Mouse (Mus musculus) cerebellum, adult 2 months (tissue): ENCODE data around the gene Slc16a6. TPM values are rescaled to one million over a fixed set of nuclear protein-coding genes. Genes with fewer than 3 reads are reported as not detected.

Source experiments
- DNase-seq, 2 experiments: peaks; one replicate each; pipeline ENCODE4 v3.0.0; 2021
- H3K27ac ChIP-seq: fragments of 200-500 bp; 2 replicates; pipeline ENCODE4 v1.5.1; 2012; ENCODE audit warnings: low read length, control low read depth, inconsistent platforms; ENCODE audit not compliant: insufficient read depth
- H3K27me3 ChIP-seq: fragments of 200-500 bp; 2 replicates; pipeline ENCODE4 v1.6.1; 2012; ENCODE audit warnings: inconsistent platforms, mild to moderate bottlenecking, low read length, moderate library complexity; ENCODE audit not compliant: control insufficient read depth, insufficient read depth
- H3K4me1 ChIP-seq: fragments of 200-500 bp; 2 replicates; pipeline ENCODE4 v1.6.1; 2011; ENCODE audit warnings: low read length; ENCODE audit not compliant: control insufficient read depth, insufficient read depth
- H3K4me3 ChIP-seq: fragments of 200-500 bp; replicated peaks from 2 replicates; pipeline ENCODE3; 2011; ENCODE audit warnings: mild to moderate bottlenecking, low read depth, low read length, control low read depth; ENCODE audit not compliant: insufficient read depth
- CTCF ChIP-seq: fragments of 200-500 bp; IDR thresholded peaks from 2 replicates; pipeline ENCODE4 v1.5.1; 2011; ENCODE audit warnings: low read depth, mild to moderate bottlenecking, control low read depth, low read length, moderate library complexity, borderline replicate concordance; ENCODE audit not compliant: insufficient read depth
- POLR2A ChIP-seq: fragments of 200-500 bp; IDR thresholded peaks from 2 replicates; pipeline ENCODE4 v1.6.1; 2011; ENCODE audit warnings: low read length, control low read depth, borderline replicate concordance; ENCODE audit not compliant: insufficient read depth
- WGBS: fragments of 180-500 bp; shearing (Covaris S2); methylation state at CpG from one replicate; pipeline ENCODE4 v1.1.7; 2018; 5-methylcytosine and 5-hydroxymethylcytosine counted together
- polyA plus RNA-seq: library from polyadenylated mRNA; depleted of rRNA; stranded (reverse); fragments of >200 nt; gene quantifications from 2 replicates; pipeline ENCODE4 v1.2.3, GENCODE M21; 2012

The Slc16a6 gene
- polyA plus RNA-seq, 1 experiment: 7.9 TPM

DNA sequence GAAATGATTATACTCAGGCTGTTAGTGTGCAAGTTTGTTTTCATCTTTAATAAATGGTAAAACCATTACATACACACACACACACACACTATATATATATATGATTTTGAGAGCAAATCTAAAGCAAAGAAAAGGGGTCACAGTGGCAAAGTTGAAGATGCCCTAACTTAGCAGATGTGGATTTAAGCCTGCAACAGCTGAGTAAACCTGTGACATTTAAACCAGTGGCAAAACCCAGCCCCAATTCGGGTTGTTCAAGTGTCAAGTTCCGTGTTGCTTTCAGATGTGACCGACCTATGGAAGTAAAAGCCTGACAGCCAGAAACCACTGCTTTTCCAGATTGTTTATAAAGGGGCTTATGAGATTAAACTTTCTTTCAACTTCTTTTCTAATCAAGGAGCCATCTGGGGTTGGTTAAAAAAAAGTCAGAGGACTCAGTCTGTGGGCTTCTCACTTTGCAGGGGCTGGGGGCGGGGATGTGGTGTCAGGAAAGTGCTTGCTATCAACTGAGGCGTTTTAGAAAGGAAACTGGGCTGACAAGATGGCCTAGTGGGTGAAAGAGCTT is 31.1 kb downstream of the Slc16a6 start:
- Histone ChIP-seq H3K4me3 (no peak overlapping the region), H3K27me3 (no peaks in the 10 kb centered on the region), H3K27ac (no peak overlapping the region), H3K4me1 (no peaks in the 10 kb centered on the region; the same call in 1 of the 2 replicates)
- TF ChIP-seq CTCF: no peak
- no peak for TF ChIP-seq POLR2A
- WGBS: 82% methylated on average over 5 of the region's 5 CpGs
- no peak for DNase-seq

DNA sequence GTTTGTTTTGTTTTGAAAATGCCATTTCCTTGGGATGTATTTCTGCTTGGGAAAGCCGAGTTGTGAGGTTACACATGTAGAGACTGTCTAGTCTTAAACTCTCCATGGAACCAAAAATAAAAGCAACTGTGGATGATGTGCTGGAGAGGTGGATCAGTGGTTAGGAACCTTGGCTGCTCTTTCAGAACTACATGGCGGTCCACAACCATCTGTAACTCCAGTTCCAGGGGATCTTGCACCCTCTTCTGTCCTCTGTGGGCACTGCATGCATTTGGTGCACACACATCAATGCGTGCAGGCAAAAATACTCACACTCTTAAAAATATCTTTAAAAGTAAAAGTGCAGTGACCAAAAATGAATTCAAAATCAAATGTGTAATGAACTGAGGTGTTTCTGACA is 32.3 kb downstream of the Slc16a6 start:
- TF ChIP-seq CTCF (peak; percentile 74), POLR2A (no peak)
- H3K4me1 ChIP-seq: no peaks in the 10 kb centered on the region; the same call in none of the 2 replicates
- no peak overlapping the region for H3K27ac ChIP-seq
- no peak for DNase-seq
- no peak overlapping the region for H3K4me3 ChIP-seq
- no peaks in the 10 kb centered on the region for H3K27me3 ChIP-seq
- WGBS: 70% methylated on average over 3 of the region's 3 CpGs

DNA sequence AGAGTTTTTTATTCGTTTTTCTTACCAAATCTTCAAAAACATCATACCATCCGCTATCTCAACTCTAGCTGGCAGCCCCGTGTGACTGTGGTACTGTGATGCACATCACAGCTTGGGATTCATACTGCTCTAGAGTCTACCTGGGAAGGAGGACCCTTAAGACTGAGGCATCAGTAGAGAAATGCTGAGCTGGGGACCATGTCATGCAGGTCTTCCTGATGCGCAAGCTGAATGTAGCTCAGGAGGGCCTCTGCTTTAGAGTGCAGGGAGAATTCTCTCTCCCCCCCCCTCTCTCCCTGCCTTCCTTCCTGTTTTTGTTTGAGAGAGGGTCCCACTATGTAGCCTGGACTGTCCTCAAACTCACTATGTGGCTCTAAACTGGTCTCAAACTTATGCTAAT is 32.8 kb downstream of the Slc16a6 start:
- 75% methylated on average over 4 of the region's 4 CpGs for WGBS
- Histone ChIP-seq H3K27me3 (no peaks in the 10 kb centered on the region), H3K27ac (no peak overlapping the region), H3K4me1 (no peaks in the 10 kb centered on the region; the same call in none of the 2 replicates), H3K4me3 (no peak overlapping the region)
- TF ChIP-seq CTCF (no peak), POLR2A (no peak)
- no peak for DNase-seq

DNA sequence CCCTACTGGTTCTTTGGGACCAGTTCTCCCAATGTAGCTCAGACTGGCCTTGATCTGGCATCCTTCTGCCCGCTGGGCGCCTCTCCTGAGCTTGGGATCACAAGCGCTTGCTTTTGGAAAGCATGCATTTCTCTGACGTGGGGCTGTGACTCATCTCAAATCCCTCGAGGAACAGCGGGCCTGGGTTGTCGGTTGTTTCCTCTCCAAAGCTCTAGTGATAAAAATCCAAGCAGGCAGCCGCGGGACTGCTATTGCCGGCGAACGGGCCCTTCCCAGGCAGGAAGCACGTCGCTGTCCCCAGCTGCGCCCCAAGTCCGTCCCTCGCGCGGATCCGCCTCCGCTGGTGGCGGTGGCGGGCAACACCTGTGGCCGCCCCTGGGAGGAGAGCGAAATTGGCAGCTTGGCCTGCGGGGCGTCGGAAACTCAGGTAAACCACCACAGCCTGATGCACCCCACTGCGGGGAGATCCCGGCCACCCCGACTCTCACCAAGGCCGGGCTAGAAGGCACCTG is 33.5 kb downstream of the Slc16a6 start:
- no peaks in the 10 kb centered on the region for H3K27me3 ChIP-seq
- H3K4me1 ChIP-seq: no peaks in the 10 kb centered on the region; the same call in none of the 2 replicates
- TF ChIP-seq CTCF (no peak), POLR2A (no peak)
- DNase-seq: peak; percentile 76 to 84
- H3K27ac ChIP-seq: no peak overlapping the region
- peak overlapping the region; percentile 39 for H3K4me3 ChIP-seq
- 2% methylated on average over 32 of the region's 32 CpGs for WGBS

DNA sequence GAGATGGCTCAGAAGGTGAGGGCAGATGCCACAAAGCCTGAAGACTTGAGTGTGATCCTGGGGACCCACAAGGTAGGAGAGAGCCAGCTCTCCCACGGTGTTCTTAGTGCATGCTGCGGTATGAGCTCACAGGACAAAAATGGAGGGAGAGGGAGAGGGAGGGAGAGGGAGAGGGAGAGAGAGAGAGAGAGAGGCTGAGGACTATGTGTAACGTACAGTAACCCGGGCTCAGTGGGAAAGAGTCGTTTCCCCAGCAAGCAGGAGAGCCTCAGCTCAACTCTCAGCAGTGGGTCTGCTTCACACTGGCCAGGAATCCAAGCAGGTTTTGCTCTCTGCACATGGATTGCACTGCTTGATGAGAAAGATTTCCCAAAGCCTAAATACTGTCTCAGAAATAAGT is 34.2 kb downstream of the Slc16a6 start:
- whole genome bisulfite sequencing: 11% methylated on average over 5 of the region's 5 CpGs
- H3K4me1 ChIP-seq: no peaks in the 10 kb centered on the region; the same call in none of the 2 replicates
- DNase-seq: no peak
- no peaks in the 10 kb centered on the region for H3K27me3 ChIP-seq
- H3K4me3 ChIP-seq: no peak overlapping the region
- H3K27ac ChIP-seq: no peak overlapping the region
- TF ChIP-seq POLR2A: no peak
- no peak for TF ChIP-seq CTCF

DNA sequence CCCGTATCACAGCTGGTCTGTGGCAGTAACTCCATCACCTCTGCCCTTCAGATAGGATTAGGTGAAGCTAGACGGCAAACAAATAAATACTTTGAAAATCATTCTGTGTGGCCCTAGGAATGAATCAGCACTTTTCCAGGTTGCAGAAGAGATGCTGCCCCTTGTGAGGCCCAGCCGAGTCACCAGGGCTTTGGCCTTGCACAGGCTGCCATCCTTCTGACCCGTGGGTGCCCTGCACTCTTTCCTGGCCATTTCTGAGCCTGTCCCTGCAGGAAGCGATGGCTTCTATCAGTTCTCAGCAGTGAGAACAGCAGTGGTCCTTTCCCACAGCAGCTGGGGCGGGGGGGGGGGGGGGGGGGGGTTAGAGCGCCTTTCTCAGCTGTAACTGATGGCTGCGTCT is 36.5 kb downstream of the Slc16a6 start:
- Histone ChIP-seq H3K4me1 (no peaks in the 10 kb centered on the region; the same call in none of the 2 replicates), H3K27me3 (no peaks in the 10 kb centered on the region), H3K4me3 (no peak overlapping the region), H3K27ac (no peak overlapping the region)
- TF ChIP-seq POLR2A (no peak), CTCF (no peak)
- no peak for DNase-seq
- 45% methylated on average over 8 of the region's 8 CpGs for WGBS

DNA sequence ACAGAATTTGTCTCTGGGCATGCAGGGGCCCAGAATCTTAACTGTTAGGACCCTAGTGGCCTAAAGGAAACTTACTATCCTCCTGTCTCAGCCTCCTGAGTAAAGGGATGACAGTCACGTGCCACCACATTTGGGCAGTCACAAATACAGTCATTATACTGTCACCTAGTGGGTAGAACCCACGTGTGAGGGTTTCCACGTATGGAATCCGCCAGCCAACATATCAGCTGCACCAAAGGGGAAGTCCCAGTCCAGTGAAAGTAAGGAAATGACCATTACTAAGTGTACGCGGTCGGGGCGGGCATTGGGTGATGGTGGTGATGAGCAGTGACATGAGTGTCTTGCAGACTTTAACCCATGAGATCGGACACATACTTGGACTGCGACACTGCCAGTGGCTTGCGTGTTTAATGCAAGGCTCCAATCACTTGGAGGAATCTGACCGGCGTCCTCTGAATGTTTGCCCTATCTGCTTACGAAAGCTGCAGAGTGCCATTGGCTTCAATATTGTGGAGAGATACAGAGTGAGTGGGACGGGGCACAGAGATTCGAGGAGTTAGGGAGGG is 39.1 kb downstream of the Slc16a6 start:
- TF ChIP-seq CTCF: no peak
- TF ChIP-seq POLR2A: no peak
- DNase-seq: no peak
- Histone ChIP-seq H3K27me3 (no peaks in the 10 kb centered on the region), H3K4me1 (no peaks in the 10 kb centered on the region; the same call in none of the 2 replicates), H3K4me3 (no peak overlapping the region), H3K27ac (no peak overlapping the region)
- 93% methylated on average over 16 of the region's 16 CpGs for WGBS

DNA sequence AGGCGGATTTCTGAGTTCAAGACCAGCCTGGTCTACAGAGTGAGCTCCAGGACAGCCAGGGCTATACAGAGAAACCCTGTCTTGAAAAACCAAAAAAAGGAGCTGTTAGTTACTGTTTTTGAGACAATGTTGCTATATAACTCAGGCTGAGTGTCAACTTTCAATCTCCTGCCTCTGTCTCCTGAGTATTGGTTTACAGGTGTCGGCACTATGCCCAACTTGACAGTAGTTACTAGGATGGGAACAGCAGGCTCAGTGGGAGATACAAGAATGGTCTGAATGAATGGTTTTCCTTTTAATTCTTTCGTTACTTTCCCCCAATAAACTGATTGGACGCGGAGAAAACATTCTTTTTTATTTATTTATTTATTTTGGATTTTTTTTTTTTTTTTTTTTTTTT is 46.0 kb downstream of the Slc16a6 start:
- no peaks in the 10 kb centered on the region; the same call in 1 of the 2 replicates for H3K4me1 ChIP-seq
- no peak for DNase-seq
- H3K27ac ChIP-seq: no peak overlapping the region
- H3K27me3 ChIP-seq: no peaks in the 10 kb centered on the region
- no peak overlapping the region for H3K4me3 ChIP-seq
- WGBS: 98% methylated on average over 5 of the region's 5 CpGs
- no peak for TF ChIP-seq CTCF
- TF ChIP-seq POLR2A: no peak
